Mouse (Mus musculus) heart, postnatal 0 days (tissue): ENCODE measurements around the gene Mttp.

ENCODE experiments used
- CTCF ChIP-seq: IDR thresholded peaks from 2 replicates; pipeline ENCODE4 v1.5.1; 2016; ENCODE audit warnings: antibody characterized with exemption, control low read depth, low read depth
- EP300 ChIP-seq: IDR thresholded peaks from 2 replicates; pipeline ENCODE4 v1.6.1; 2016; ENCODE audit warnings: antibody characterized with exemption, low read depth

DNA sequence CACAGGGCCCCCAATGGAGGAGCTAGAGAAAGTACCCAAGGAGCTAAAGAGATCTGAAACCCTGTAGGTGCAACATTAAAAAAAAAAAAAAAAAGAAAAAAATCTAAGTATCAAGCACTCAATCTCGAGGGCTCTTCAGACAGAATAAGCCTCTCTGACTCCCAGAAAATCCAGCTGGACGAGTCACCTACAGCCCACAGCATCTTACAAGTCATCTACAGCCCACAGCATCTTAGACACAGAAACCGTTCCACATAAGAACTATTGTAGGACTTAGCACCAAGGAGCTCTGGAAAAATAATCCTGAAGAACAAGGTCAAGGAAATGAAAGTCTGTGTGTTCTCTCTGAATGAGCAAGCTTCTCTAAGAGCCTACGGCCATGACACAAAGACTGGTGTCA lies 42.8 kb downstream of the Mttp start:
- no peak for TF ChIP-seq CTCF
- no peak for TF ChIP-seq EP300
